Mouse (Mus musculus): ENCODE results near the gene Clba1.

Clba1 gene

DNA sequence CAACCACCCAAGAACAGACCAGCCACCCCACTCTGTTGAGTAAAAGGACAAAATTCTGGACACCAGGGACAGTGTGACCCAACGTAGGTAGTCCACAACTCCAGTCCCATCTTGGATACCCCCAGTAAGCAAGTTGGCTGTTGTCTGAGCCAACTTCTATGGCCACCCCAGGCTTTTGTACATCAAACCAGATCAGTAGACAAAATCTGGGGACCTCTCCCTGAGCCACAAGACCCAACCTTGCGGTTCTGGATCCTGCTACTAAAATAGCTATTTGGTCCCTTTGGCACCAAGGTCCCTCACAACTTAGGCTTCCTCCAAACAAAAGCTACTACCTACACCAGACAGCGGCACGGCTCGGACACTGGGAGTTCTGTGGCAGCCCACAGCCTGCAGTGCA, 13.7 kb upstream of the Clba1 start:
- no peak for DNase-seq (ENCODE audit: low spot score)

DNA sequence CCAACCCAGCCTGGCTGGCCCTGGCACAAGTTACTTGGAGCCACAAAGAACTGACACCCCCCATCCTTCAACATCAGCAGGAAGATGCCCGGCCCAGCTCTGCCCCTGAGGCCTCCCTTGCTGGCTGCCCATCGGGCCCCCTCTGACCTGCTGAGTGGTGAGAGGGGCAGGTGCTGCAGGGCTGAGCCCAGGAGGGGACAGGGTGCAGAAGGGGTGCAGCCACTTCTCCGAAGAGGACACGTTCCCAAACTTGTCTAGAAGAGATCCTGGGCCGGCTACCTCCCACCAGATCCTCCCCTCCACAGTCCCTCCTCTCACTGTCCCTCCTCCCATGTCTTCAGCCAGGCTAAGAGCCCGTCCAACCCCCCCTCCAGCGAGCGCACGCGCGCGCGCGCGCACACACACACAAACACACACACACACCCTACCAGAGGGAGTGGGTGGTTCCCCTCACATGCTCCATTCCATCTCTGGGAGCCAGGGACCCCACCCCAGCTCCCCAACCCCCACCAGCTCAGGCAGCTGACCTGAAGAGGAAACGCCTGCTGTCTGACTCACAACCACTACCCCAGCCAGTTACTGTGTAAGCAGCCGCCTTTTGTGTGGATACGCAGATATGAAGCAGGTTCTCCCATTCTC, 13.2 kb upstream of the Clba1 start:
- DNase-seq (ENCODE audit: low spot score), result no peak

GRCm38 (mm10) chr12:112796551-112797510, 11.9 kb upstream of the Clba1 start:
- DNase-seq (ENCODE audit: low spot score), result no peak

GRCm38 (mm10) chr12:112797672-112798331, 10.9 kb upstream of the Clba1 start:
- no peak for DNase-seq (ENCODE audit: low spot score)

GRCm38 (mm10) chr12:112798332-112798681, 10.4 kb upstream of the Clba1 start:
- no peak for DNase-seq (ENCODE audit: low spot score)

DNA sequence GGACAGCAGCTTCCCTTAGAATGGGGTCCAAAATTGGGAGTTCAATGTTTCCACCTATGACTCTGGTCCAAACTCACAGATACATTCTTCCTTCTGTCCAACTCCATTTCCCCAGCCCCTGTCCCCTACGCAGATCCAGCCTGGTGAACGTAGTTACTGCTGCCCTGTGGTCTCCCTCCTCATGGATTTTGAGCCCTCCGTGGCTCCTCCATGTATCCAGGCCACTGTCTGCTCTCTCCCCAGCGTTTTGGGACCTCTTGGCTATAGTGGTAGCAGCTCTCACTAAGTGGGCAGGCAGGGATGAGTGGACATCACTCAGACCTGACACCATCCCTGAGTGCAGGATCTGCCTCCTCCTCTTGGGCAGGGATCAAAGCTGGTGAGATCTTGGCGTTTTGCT, 10.0 kb upstream of the Clba1 start:
- DNase-seq (ENCODE audit: low spot score), result no peak

DNA sequence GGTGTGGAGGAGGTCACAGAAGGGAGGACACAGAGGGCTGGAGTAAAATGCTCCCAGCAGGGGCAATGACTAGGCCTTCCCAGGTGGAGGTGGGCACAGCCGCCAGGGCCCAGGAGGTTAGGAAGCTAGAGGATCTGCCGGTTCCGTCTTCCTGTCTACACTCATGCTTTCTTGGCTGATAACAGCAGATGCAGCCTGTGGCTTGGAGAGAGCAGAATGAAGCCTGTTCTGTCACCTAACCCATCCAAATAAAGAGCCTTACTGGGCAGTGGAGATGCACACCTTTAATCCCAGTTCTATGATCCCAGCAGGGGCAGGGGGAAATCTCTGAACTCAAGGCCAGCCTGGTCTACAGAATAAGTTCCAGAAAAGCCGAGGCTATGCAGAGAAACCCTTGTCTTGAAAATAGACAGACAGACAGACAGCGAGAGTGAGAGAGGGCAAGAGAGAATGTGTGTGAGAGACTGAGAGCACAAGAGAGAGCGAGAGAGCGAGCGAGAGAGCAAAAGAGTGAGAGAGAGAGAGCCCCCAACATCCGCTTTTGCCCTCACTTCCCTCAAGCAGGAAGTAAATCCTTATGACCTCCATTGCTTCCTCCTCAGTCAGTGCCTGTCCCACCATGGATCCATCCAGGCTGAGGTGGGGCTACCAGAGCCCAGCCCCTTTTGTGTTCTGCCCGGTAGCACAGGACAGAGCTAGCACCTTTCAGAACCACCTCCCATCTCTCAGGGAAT, 9.3 kb upstream of the Clba1 start:
- DNase-seq (ENCODE audit: low spot score), result no peak

- peak; percentile 45 for DNase-seq (ENCODE audit: low spot score)
Measured at GRCm38 (mm10) chr12:112800476-112800875, 8.3 kb upstream of the Clba1 start.

- no peak for DNase-seq (ENCODE audit: low spot score)
Measured at GRCm38 (mm10) chr12:112801864-112802846, 6.6 kb upstream of the Clba1 start, which contains the start of gene Ahnak2. Ahnak2 (minus strand) TSS chr12:112802657.

DNA sequence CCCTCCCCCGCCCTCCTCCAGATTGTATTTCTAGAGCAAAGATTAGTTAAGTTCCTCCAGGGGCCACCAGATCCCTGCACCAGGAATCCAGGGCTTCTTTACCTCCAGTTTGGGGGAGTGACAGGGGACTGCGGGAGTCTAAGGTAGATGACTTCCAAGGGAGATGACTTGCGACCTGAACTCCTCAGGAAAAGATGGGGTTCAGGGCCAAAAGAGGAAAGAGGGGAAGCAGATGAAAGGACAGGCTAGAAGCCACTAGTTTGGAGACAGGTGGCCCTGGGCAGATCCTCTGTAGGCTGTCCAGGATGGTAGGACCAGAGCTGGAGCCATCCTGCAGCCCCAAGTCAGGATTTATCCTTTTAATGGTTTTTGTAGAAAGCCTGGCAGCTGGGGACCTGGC, 5.8 kb upstream of the Clba1 start:
- DNase-seq (ENCODE audit: low spot score), result no peak

DNA sequence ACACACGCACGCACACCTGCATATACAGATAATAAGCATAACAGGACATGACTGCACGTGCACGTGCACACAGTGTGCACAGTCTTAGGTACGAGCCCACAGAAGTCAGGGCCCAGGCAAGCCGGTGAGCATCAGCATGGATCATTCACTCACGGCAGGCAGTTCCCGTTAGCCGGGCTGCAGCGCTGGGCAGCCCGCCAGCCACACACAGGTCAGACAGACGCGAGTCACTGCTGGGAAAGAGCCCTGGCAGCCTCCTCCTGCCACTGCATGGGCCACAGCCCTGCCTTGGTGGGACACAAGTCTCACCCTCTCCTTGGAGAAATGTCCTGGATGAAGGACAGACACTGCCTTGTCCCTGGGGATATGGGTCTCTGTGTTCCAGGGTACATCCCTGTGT, 4.7 kb upstream of the Clba1 start:
- DNase-seq (ENCODE audit: low spot score), result no peak

- DNase-seq (ENCODE audit: low spot score), result no peak
Measured at GRCm38 (mm10) chr12:112806044-112806443, 2.7 kb upstream of the Clba1 start.

- no peak for DNase-seq (ENCODE audit: low spot score)
Measured at GRCm38 (mm10) chr12:112807796-112808195, 941 bp upstream of the Clba1 start.

- DNase-seq (ENCODE audit: low spot score), result no peak
Measured at GRCm38 (mm10) chr12:112808212-112808586, 538 bp upstream of the Clba1 start.

DNA sequence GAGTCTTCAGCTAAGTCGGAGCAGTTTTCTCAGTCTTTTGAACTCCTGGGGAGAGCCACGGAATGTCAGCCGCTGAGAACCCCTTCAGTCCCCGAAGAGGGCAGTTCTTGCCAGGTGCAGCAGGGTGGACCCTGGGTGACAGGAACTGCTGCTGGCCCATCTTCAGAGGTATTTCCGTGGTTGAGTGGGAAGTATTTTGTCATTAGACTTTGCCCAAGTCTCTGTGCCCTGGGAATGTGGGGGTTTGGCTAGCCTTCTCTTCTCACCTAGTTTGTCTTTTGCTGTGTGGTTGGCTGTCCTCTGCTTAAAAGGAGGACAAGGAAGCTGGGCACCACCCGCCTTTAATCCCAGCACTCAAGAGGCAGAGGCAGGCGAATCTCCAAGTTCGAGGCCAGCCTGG, 904 bp downstream of the Clba1 start:
- no peak for DNase-seq (ENCODE audit: low spot score)

DNA sequence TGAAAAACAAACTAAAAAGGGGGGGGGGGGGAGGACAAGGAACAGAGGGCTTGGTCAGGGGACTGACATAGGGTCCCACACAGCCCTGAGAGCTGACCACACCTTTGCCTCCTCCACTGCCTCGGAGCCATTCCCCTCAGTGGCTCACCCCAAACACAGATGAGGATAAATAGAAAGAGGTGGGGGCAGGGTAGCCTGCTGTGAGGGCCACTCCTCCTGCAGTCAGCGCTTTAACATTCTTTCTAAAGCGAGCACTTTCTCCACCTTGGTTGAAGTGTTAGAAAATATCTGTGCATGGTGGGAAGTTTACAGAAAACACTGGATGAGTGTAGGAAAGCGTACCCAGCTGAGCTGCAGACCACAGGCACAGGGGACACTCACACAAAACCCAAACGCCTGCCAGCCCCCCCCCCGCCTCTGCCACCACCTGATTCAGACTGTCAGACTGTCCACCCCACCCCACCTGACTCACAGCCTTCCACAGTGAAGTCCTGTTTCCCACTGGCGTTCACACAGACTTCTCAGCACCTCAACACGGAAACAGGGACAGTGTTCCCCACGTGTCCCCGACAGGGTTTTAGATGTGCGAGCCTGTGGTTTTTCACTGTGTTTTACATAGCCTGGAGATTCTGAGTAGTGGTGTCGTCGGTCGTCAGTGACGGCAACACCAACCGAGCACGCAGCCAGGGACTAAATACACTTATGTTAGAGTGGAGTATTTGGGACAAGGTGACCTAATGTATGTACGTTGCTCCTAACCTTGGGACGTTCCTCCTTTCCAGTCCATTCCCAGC, 1.6 kb downstream of the Clba1 start:
- DNase-seq (ENCODE audit: low spot score), result no peak

DNA sequence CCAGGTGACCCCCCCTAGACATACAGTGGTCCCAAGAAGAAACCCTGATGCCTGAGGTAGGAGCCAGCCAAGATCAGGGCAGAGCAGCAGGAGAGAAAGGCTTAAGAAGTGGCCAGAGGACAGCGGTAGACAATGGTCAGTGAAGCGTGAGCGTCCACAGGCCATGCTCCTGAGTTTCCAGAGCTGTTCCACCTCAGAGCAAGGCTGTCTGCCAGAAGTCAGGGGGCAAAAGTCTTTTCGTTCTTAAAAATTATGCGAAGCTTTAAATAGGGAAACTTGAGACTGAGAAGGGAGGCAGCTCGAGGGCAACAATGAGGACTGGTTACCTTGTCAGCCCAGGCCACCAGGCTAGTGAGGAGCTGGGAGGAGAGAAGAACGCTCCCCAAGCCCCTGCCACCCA, 4.6 kb downstream of the Clba1 start:
- no peak for DNase-seq (ENCODE audit: low spot score)

DNA sequence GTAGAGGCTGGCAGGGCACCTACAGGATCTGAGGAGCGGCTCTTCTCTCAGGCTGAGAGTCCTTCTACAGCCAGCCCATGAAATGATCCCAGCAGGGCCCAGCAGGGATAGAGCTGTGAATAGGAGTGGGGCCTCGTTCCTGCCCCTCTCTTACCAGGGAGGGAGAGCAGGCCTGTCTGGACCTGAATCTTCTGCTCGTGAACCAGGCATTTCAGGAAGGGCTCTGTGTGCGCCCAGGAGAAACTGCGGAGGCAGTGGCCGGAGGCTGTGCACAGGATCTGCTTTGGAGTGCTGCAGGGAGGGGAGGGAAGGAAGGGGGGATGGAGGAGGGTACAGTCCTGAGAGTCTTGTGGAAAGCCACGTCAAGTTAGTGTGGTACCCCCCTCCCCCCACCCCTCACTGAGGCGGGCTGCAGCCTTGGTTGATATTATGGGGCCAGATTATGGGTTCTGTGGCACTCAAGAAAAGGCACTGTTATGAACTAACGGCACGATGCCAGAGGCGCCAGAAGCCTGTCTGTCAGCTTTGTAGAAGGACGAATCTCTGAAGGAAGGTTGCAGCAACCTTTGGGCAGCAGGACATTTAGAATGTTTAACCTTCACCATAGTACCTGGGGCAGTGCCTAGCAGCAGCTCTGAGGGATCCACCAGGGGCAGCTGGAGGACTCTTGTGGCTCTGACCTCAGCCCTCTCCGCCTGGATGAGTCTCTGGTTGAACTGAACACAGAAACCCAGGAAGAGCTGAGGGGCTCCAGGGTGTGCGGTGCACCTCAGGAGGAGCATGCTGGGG, 6.1 kb downstream of the Clba1 start:
- no peak for DNase-seq (ENCODE audit: low spot score)

GRCm38 (mm10) chr12:112816294-112816693, 7.6 kb downstream of the Clba1 start:
- DNase-seq (ENCODE audit: low spot score), result no peak
